Mouse (Mus musculus) olfactory bulb, adult 2 months (tissue): ENCODE measurements around the gene Mybl2.

Experiments used
- CTCF ChIP-seq: fragments of 200-500 bp; IDR thresholded peaks from 2 replicates; pipeline ENCODE4 v1.5.1; 2012; ENCODE audit warnings: low read depth, mild to moderate bottlenecking, low read length, moderate library complexity; ENCODE audit not compliant: insufficient read depth
- POLR2A ChIP-seq: fragments of 200-500 bp; IDR thresholded peaks from 2 replicates; pipeline ENCODE4 v1.6.1; 2012; ENCODE audit warnings: mild to moderate bottlenecking, low read depth, low read length, moderate library complexity; ENCODE audit not compliant: insufficient read depth

DNA sequence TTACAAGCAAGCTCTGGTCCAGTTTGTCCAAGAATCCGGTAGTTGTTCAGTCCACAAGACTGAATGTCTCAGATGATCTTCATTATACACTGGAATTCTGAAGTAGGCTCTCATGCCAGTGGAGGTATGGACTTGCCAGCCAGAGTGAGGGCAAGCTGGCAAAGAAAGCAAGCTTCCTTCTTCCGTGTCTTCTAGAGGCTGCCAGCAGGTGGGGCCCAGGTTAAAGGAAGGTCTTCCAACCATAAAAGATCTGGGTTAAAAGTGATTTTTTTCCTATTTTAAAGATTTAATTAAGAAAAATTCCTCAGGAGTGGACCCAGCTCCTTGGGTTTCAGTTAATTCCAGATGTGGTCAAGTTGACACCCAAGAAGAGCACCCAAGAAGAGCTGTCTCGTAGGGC lies 15.7 kb downstream of the Mybl2 start:
- no peak for TF ChIP-seq CTCF
- no peak for TF ChIP-seq POLR2A
